14 mouse cellular contexts compared by ENCODE assay signal in genomic region chr12:12606911-12607310, GRCm38 (mm10).
"Had no signal": no experiment of that assay in that cellular context is flagged by ENCODE, and none has a peak within 500 bp of the region (broad histone marks: within the 10 kb centered on the region; RNA-seq: fewer than 3 reads in every experiment).

No protein-coding gene starts in this region.

- H3K27ac ChIP-seq: midbrain, embryonic 10.5 days; midbrain, embryonic 12.5 days; neural tube, embryonic 13.5 days had no signal

- H3K4me1 ChIP-seq: midbrain, embryonic 12.5 days; neural tube, embryonic 13.5 days; neural tube, embryonic 15.5 days had no signal

- H3K9me3 ChIP-seq: midbrain, embryonic 10.5 days; midbrain, embryonic 12.5 days; neural tube, embryonic 13.5 days; neural tube, embryonic 15.5 days had no signal

- DNase-seq: lung, adult 18-20 months; lung, embryonic 14.5 days; lung, postnatal 10 days; lung, postnatal 4 days; midbrain, embryonic 14.5 days; right cerebral cortex, postnatal 14 days; thymus, adult 18-20 months; thymus, postnatal 14 days; thymus, postnatal 36 days had no signal

- H3K27me3 ChIP-seq: midbrain, embryonic 12.5 days; neural tube, embryonic 13.5 days; neural tube, embryonic 15.5 days had no signal

- H3K36me3 ChIP-seq: midbrain, embryonic 10.5 days; midbrain, embryonic 12.5 days; neural tube, embryonic 13.5 days; neural tube, embryonic 15.5 days had no signal

- H3K4me3 ChIP-seq: midbrain, embryonic 10.5 days; midbrain, embryonic 12.5 days; myocyte; neural tube, embryonic 13.5 days; neural tube, embryonic 15.5 days had no signal
